Mouse (Mus musculus) thymus, adult 2 months (tissue): ENCODE measurements around the gene Hist1h2be.

Source experiments
- CTCF ChIP-seq: fragments of 200-500 bp; IDR thresholded peaks from 2 replicates; pipeline ENCODE4 v1.5.1; 2012; ENCODE audit warnings: mild to moderate bottlenecking, control low read depth, low read length, moderate library complexity, borderline replicate concordance; ENCODE audit not compliant: control insufficient read depth, poor library complexity, insufficient read depth; ENCODE audit errors: extremely low read depth
- POLR2A ChIP-seq: fragments of 200-500 bp; IDR thresholded peaks from 2 replicates; pipeline ENCODE4 v1.6.1; 2012; ENCODE audit warnings: mild to moderate bottlenecking, low read length, control low read depth, moderate library complexity; ENCODE audit not compliant: control insufficient read depth, poor library complexity, insufficient read depth; ENCODE audit errors: extremely low read depth

DNA sequence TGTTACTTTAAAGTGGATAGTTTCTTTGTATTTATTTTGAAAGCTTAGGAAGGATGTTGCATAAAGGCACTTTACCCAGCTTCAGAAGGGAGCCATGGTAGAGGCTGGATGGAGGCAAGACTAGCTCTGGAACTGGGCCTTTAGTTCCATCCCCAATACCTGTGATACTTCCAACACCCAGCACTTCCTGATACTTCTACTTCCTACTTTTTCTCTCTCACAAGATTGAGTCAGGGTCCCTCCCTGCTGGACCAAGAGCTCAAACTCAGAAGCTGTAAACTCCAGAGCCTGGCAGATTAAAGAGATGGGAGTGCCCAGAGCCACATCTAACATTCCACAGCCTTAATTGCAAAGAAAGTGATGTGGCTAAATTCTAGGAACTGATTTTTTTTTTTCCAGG, 36.6 kb downstream of the Hist1h2be start:
- TF ChIP-seq POLR2A, result no peak
- TF ChIP-seq CTCF, result no peak
